33 mouse cellular contexts compared by ENCODE assay signal in the genomic region with DNA sequence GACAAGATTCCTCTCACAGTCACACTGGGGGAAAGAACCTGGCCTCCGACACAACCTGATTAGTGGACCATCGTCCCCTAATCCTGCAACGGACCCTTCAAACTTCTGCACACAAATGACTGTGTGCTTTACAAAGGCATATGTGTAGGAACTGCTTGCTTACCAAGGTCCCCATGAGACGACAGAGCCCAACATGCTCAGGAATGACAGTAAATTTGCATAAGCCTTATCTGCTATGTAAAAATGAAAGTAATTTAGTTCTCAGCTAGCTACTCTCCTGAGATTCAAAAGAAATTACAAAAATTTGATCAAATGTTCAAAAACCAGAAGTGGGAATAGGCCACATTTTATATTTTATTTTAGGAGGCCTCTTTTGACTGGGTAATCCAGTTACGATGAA.
"Had no signal": no experiment of that assay in that cellular context is flagged by ENCODE, and none has a peak within 500 bp of the region (broad histone marks: within the 10 kb centered on the region; RNA-seq: fewer than 3 reads in every experiment).

No protein-coding gene starts in this region.

- H3K27me3 ChIP-seq: heart, embryonic 12.5 days; heart, embryonic 13.5 days; heart, embryonic 15.5 days; hindbrain, embryonic 12.5 days; hindbrain, embryonic 13.5 days; hindbrain, embryonic 15.5 days; intestine, embryonic 15.5 days; kidney, embryonic 15.5 days had no signal

- H3K9me3 ChIP-seq: heart, embryonic 12.5 days; heart, embryonic 13.5 days; heart, embryonic 15.5 days; hindbrain, embryonic 10.5 days; hindbrain, embryonic 12.5 days; hindbrain, embryonic 13.5 days; hindbrain, embryonic 15.5 days; intestine, embryonic 15.5 days; kidney, embryonic 15.5 days had no signal

- H3K9ac ChIP-seq: heart, embryonic 12.5 days; heart, embryonic 13.5 days; heart, embryonic 15.5 days; hindbrain, embryonic 12.5 days; hindbrain, embryonic 13.5 days; hindbrain, embryonic 14.5 days; hindbrain, embryonic 15.5 days; intestine, embryonic 15.5 days; kidney, embryonic 15.5 days had no signal

- H3K36me3 ChIP-seq: heart, embryonic 12.5 days; heart, embryonic 15.5 days; hindbrain, embryonic 10.5 days; hindbrain, embryonic 12.5 days; hindbrain, embryonic 13.5 days; hindbrain, embryonic 15.5 days; intestine, embryonic 15.5 days; kidney, embryonic 15.5 days had no signal

- H3K4me2 ChIP-seq: heart, embryonic 12.5 days; heart, embryonic 13.5 days; heart, embryonic 15.5 days; hindbrain, embryonic 12.5 days; hindbrain, embryonic 13.5 days; hindbrain, embryonic 14.5 days; hindbrain, embryonic 15.5 days; intestine, embryonic 15.5 days; kidney, embryonic 15.5 days had no signal

- ATAC-seq: hindbrain, embryonic 16.5 days; hindbrain, postnatal 0 days; inflammation-experienced regulatory T-cells, adult 6 months; intestine, embryonic 15.5 days; intestine, embryonic 16.5 days; intestine, postnatal 0 days had no signal

- DNase-seq: heart, postnatal 10 days; heart, postnatal 14 days; heart, postnatal 36 days; kidney, adult 11 months; kidney, adult 18-20 months; kidney, adult 2 months; kidney, adult 8-10 months; kidney, adult 9 months; kidney, postnatal 10 days; kidney, postnatal 14 days; kidney, postnatal 25 days; kidney, postnatal 36 days; kidney, postnatal 4 days; layer of hippocampus, adult 9-11 months; layer of hippocampus, postnatal 36 days had no signal

- H3K4me1 ChIP-seq: hindbrain, embryonic 10.5 days; hindbrain, embryonic 12.5 days; hindbrain, embryonic 13.5 days; hindbrain, embryonic 15.5 days; intestine, embryonic 15.5 days; kidney, embryonic 15.5 days had no signal

- H3K27ac ChIP-seq: heart, embryonic 13.5 days; heart, embryonic 15.5 days; hindbrain, embryonic 10.5 days; hindbrain, embryonic 12.5 days; hindbrain, embryonic 13.5 days; hindbrain, embryonic 14.5 days; hindbrain, embryonic 15.5 days; hindbrain, postnatal 0 days; intestine, embryonic 15.5 days; kidney, embryonic 15.5 days; kidney, postnatal 0 days; layer of hippocampus, adult 2 months; left cerebral cortex, adult 2 months had no signal

- H3K4me3 ChIP-seq: heart, embryonic 12.5 days; heart, embryonic 13.5 days; heart, embryonic 15.5 days; hindbrain, embryonic 10.5 days; hindbrain, embryonic 12.5 days; hindbrain, embryonic 13.5 days; hindbrain, embryonic 15.5 days; intestine, embryonic 15.5 days; kidney, embryonic 15.5 days; layer of hippocampus, adult 2 months; left cerebral cortex, adult 2 months had no signal
